Mouse (Mus musculus) CH12.LX (cell line): ENCODE measurements around the gene Hoxd3.

ENCODE experiments used
- CHD2 ChIP-seq: IDR thresholded peaks from 2 replicates; pipeline ENCODE4 v1.6.1; 2011; ENCODE audit warnings: low read length, improper control_type of control experiment
- CTCF ChIP-seq, 2 experiments: IDR thresholded peaks in 1 of 2; conservative IDR thresholded peaks in 1 of 2; 2 replicates each; pipeline ENCODE4 v1.5.1; 2011 to 2012; ENCODE audit warnings: low read depth in 2 of 2, low read length in 2 of 2, improper control_type of control experiment in 1 of 2, inconsistent platforms in 1 of 2, mild to moderate bottlenecking in 1 of 2, moderate library complexity in 1 of 2
- E2F4 ChIP-seq: IDR thresholded peaks from 2 replicates; pipeline ENCODE4 v1.6.1; 2011; ENCODE audit warnings: low read depth, low read length, improper control_type of control experiment; ENCODE audit not compliant: insufficient replicate concordance
- EP300 ChIP-seq: IDR thresholded peaks from 2 replicates; pipeline ENCODE4 v1.6.1; 2011; ENCODE audit warnings: low read length, improper control_type of control experiment
- ETS1 ChIP-seq: conservative IDR thresholded peaks from 2 replicates; pipeline ENCODE4 v1.6.1; 2012; ENCODE audit warnings: low read depth, mild to moderate bottlenecking, inconsistent platforms, low read length, improper control_type of control experiment, moderate library complexity
- HCFC1 ChIP-seq: IDR thresholded peaks from 2 replicates; pipeline ENCODE4 v1.6.1; 2012; ENCODE audit warnings: low read depth, mild to moderate bottlenecking, inconsistent platforms, low read length, improper control_type of control experiment
- MAFK ChIP-seq: IDR thresholded peaks from 2 replicates; pipeline ENCODE4 v1.6.1; 2011; ENCODE audit warnings: low read length, improper control_type of control experiment; ENCODE audit not compliant: insufficient replicate concordance
- NELFE ChIP-seq: IDR thresholded peaks from 2 replicates; pipeline ENCODE4 v1.6.1; 2011; ENCODE audit warnings: low read depth, low read length, improper control_type of control experiment
- NRF1 ChIP-seq: IDR thresholded peaks from 2 replicates; pipeline ENCODE4 v1.6.1; 2014; ENCODE audit warnings: low read depth, mild to moderate bottlenecking, inconsistent platforms, low read length, improper control_type of control experiment, moderate library complexity
- POLR2A ChIP-seq: IDR thresholded peaks from 2 replicates; pipeline ENCODE4 v1.6.1; 2011; ENCODE audit warnings: low read depth, mild to moderate bottlenecking, improper control_type of control experiment, low read length
- SIN3A ChIP-seq: IDR thresholded peaks from 2 replicates; pipeline ENCODE4 v1.6.1; 2012; ENCODE audit warnings: low read length, improper control_type of control experiment, inconsistent platforms
- TCF12 ChIP-seq: IDR thresholded peaks from 2 replicates; pipeline ENCODE4 v1.6.1; 2014; ENCODE audit warnings: low read depth, mild to moderate bottlenecking, inconsistent platforms, low read length, improper control_type of control experiment
- ZC3H11A ChIP-seq: IDR thresholded peaks from 2 replicates; pipeline ENCODE4 v1.6.1; 2012; ENCODE audit warnings: low read depth, mild to moderate bottlenecking, inconsistent platforms, low read length, improper control_type of control experiment

GRCm38 (mm10) chr2:74752431-74753174 is 40.9 kb downstream of the Hoxd3 start:
- TF ChIP-seq POLR2A (no peak), ETS1 (no peak), NELFE (no peak), CTCF (conservative IDR thresholded peaks at IDR 0.05 in 1 of 2, IDR thresholded peaks at IDR 0.05 in 1 of 2; ENCODE audit: low read depth in 2 of 2, low read length in 2 of 2) (no peak), E2F4 (no peak), TCF12 (no peak), HCFC1 (no peak), SIN3A (no peak), EP300 (no peak), MAFK (no peak), CHD2 (no peak), ZC3H11A (no peak), NRF1 (no peak)
